Mouse (Mus musculus): ENCODE measurements at regions not wholly inside any gene's neighbourhood (a gene's known extent, or its start where the extent isn't known, plus 50 kb on each side); places are given as distances from the start of the nearest gene placed in this dataset.
A peak's percentile ranks its signal among the peaks of the same experiment; 100 is the strongest.

DNA sequence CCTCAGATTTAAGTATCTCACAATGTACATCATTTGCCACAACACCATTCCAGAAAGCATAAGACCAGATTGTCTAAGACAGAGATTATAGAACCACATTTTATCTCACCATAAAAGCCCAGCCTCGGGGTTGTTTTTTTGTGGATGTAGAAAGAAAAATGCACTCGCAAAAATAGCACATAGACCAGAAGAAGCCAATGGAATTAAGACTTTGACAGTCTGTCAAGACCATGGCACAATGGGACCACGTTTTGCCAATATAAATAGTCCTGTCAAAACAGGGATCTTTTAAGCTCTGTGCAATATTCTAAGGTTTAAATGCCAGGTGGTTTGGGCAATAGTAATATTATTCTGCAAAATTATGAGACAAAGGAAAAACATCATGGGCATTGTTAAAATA lies 547.3 kb downstream of the Adgrl2 start:
- no peak for DNase-seq (ENCODE audit: low read depth, low spot score)

DNA sequence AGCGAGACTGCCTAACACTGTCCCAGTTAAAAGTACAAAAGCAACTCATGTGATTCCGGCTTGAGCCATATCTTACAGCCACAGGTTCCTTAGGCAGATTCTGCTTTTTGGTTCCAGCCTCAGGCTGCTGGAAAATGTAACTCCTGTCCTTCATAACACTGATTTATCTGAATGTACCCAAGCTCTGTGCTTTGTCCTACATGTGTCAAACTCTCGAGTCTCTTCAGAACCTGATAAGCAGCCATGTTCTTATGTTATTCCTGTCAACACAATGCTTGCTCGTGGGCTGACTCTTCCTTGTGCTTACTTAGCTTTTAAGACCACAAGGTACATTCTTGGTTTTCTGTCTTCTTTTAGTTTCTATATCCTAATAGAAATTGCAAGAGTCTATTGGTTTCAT lies 556.3 kb downstream of the Adgrl2 start:
- no peak for DNase-seq (ENCODE audit: low read depth, low spot score)

DNA sequence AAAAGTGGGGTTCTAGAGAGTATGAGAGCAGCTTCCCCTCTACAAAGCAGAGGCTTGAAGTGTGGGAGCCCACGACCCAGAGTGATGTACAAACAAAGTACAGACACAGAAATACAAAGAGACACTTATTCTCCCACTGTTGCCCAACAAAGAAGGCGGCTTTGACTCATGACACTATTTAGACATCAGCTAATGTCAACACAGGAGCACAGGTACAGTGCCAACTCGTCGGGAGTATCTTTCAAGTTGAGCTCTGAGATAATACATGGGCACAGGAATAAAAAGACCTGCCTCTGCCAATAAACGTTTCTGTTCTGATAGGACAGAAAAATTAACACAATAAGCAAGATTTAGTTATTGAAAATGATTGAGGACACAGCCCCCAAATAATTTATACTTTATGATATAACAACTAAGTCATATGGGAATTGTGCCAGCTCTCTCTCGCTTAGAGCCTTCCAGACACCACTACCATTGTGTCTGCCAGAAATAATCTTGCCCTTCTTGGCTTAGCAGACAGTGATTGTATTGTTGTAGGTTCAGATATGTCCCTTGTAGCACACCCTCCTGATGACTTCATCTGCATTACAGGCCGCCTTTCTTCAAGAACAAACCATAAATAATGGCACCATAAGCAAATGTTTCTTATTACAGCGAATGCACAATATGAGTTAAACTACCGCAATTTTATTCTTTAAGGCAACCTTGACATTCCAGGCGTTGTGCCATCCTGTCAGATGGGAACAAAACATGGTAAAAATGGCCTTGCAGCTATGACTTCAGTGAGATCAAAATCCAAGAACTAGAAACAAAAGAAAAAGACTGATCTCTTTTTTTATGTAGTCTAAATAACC lies 561.1 kb downstream of the Adgrl2 start:
- DNase-seq (ENCODE audit: low read depth, low spot score): no peak

DNA sequence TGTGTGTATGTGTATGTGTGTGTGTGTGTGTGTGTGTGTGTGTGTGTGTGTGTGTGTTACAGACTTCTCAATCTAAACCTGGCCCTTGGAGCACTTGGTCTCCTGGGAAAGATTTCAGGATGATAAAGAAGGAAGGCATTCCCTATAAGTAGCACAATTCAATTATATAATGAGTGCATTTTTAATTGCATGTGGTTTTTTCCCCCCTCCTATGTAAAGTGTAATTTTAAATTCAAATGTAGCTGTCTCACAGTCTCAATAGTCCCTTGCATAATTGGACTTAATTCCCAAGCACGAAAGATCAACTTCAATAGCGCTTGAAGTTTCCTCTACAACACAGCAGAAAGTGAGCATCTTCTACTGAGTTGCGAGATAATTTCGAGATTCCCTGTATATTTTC lies 566.3 kb downstream of the Adgrl2 start:
- no peak for DNase-seq (ENCODE audit: low read depth, low spot score)

DNA sequence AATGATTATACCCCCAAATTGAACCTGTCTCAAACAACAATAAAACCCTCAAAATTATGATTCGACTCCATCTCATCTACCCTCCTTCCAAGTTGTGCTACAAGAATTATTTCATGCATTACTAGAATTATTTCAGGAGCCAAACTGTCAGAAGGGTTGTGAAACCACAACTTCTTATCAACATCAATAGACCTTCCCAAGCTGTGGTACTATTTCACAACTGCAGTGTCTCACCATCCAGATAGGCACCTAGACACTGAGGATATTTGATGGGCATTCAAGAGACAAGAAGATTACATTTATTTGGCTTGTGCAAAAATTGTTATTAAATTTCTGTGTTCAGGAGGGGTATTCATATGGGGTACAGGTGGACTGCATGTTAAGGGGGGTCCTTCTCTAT lies 567.0 kb downstream of the Adgrl2 start:
- DNase-seq (ENCODE audit: low read depth, low spot score): no peak

DNA sequence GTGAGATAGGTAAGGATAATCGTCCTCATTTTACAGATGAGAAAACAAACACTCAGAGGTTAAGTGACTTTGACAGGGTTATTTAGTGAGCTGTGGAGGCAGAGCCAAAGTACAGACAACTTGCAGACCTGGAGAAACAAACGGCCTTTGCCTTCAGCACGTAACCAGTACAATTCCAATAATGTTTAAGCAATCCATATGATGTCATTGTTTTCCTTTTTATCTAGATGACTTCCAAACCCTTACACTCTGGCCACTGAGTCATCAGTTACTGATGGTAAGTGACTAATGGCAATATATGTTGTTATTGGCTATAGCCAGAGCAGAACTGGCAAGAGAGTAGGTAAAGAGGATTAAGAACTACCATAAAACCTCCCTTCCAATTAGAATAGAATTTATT lies 567.6 kb downstream of the Adgrl2 start:
- no peak for DNase-seq (ENCODE audit: low read depth, low spot score)

DNA sequence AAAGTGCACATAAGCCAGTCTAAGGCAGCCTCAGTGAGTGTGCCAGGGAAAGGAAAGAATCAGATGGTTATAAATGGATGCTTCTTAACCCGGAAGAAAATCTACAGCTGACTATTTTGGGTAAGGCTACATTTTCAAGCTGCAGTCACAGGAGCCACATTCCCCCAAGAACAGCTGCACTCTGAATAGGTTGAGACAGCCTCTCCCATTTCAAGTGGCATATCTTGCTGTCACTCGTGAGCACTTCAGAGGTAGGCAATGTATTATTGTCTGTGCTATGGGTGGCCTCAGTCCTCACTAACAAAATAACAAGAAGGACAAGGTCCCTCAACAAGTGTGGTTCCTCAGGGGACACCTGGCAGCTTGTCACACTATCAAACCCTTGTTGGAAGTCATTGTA lies 568.1 kb downstream of the Adgrl2 start:
- DNase-seq (ENCODE audit: low read depth, low spot score): no peak

DNA sequence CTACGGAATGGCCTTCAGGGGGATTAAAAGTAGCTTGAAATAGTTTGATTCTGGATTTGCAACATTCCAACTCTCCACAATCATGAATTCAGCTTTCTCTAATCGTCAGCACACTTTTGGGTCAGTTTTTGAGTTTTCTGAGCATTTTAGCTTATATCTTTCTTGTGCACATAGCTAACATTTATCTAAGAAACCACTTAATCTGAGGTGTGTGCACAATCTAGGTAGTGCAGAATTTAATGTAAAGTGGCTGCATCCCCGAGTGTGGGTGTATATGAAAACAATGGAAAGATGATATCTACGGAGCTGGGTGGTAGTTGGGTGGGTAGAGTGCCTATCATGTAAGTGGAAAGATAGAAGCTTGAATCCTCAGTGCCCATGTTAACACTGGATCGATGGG lies 570.1 kb downstream of the Adgrl2 start:
- DNase-seq (ENCODE audit: low read depth, low spot score): no peak

DNA sequence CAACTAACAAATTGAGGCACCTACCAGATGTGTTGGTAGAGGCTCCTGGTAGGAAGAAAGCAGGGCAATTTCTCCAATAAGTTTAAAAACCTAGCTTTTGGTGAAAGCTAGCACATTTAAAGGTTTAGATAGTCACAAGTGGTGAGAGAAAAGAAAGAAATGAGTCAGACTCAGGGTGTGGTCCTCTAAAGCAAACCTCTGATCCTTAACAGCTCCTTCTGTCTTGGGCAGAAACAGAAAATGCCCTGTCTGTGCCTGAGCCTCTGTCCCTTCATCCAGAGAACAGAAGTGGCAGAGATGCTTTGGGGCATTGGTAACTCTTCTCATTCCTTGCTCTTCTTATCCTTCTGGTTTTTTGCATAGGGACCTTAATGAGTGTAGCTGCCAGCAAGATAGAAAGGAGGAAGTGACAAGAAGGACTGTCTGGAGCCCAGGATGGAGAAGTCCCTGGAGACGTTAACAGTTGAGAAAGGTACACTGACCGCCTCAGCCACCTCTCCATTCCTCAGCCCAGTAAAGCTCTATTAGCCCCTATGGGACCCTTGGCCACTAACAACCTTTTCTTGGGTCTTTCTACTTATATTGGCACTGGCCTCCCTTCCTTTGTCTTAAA lies 570.8 kb downstream of the Adgrl2 start:
- DNase-seq (ENCODE audit: low read depth, low spot score): no peak

DNA sequence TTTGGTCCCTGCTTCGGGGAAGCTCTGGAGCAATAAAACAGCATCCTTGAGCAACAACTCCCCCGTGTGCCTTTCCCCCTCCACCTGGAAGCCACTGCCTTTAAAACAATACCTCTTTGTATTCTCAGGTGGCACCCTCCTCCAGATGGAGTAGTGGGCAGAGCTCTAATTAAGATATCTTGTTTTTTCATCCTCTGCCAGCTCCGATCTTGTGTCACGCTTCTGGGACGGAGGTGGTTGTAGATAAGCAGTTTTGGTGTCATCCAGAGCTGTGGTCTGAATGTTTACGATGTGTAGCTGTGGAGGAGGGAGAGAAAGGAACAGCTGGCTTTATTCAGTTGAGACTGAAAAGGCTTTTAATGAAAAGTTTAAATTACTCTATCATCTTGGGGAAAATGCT lies 572.3 kb downstream of the Adgrl2 start:
- no peak for DNase-seq (ENCODE audit: low read depth, low spot score)

DNA sequence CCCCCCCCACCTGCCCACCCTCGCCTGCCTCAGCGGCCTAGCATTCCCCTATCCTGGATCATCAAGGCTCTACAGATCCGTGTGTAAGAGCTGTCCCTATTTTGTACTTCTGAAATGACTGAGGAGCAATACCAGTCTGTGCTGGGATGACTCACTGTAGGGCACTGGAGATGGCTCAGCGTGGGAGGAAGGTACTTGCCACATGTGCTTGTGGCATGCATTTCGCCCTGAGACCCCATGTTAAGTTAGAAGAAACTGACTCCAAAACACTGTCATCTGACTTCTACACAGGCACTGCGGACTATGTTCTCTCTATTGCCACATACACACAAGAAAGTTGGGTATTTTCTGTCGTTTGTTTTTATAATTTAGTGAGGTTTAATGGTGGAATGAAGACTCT lies 574.9 kb downstream of the Adgrl2 start:
- no peak for DNase-seq (ENCODE audit: low read depth, low spot score)

DNA sequence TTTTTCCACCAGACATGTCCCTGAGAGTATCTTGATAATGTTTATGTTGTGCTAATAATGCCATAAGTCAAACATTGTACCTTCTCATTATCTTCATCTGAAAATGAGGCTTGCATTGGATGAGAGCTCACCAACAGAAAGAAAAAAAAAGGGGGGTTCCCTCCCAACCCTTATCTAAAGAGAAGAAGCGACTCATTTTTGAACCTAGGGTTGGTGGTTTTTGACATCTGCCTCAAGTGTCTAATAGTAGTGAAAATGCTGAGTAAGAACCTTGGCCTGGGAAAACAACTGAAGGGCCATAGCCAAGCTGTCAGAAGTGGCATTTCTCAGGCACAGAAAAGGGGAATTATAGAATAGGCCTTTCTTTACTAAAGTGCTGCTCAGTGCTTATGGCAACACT lies 577.3 kb downstream of the Adgrl2 start:
- DNase-seq (ENCODE audit: low read depth, low spot score): no peak

DNA sequence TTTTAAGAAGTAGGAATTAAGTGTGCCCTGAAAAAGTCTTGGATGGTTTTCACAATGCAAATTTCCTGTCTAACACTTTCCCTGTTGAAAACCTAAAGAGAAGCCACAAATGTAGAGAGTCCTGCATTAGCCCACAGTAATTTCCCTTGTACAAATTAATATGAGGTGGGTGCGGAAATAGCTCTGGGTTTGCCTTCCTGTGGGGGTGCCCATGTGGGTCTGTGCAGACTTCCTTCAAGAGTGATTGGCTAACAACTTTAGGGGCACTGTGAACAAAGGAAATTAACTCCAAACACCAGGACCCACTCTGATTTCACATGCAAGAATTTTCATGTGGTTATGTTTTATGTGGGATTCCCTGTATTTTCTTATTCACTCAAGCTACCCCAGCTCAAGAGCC lies 578.2 kb downstream of the Adgrl2 start:
- DNase-seq (ENCODE audit: low read depth, low spot score): no peak

DNA sequence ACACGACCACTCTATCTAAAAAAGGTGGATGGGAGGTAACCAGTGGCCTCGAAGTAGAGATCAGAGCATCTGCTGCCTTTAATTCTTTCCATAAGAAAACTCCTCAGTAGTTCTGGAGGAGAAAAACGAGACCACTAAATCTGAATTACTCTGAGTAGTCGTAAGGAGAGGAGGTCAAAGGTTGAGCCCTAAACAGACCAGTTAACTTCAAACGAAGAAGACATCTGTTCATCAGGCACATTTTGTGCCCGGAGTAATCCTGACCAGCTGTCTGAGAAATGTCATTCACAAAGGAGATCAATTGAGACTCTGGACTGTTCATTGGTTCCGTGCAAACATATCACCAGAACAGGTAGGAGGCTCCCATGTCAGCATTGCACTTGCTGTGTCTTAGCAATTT lies 592.0 kb downstream of the Adgrl2 start:
- DNase-seq (ENCODE audit: low read depth, low spot score): no peak

DNA sequence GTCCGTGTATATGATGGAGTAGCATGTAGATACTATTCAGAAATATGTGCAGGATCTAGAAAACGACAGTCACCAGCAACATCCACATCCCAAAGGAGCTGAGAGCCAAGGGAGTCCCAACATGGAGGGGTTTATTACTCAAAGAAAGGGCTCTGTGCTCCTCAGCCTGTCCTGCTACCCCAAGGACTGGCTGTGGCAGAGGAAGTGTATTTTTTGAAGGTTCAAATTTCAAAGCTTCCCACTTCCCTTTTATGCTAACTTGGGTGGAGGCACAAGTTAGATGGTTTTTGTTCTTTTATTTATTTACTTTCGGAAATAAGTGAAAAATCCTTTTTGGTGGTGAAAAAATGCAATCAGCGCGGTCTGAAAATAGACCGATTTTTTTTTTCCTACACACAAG lies 602.8 kb downstream of the Adgrl2 start:
- no peak for DNase-seq (ENCODE audit: low read depth, low spot score)

DNA sequence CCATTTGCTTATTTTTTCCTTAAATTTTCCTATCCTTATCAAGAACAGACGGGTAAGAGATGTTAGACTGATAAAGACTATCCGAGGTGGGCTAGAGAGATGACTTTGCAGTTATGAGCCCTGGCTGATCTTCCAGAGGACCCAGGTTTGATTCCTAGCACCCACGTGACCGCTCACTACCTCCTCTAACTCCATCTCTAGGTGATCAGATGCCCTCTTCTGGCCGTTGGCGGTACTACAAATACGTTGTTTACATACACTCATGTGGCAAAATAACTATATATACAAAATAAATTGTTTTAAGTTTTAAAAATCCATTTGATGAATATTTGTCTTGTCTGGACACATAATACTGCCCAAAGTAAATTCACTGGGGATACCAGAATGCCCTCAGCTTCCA lies 604.6 kb downstream of the Adgrl2 start:
- peak; percentile 34 for DNase-seq (ENCODE audit: low read depth, low spot score)

DNA sequence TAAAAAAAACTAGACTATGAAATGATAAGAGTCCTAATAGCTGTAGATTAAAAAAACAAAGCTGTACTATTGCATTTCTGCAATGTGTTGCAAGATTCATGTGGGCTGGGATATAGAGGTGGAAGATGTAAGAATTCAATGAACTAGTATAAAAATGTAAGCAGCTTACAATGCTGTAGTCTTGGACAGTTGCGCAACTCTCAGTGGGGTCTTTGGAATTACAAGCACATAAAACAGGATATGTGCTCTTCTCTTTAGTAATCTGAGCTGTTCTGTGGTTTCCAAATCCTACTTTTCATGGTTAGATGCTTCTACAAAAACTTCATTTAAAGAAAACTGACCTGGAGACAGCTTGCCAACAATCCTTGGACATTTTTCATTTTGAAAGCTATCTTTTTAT lies 609.3 kb downstream of the Adgrl2 start:
- DNase-seq (ENCODE audit: low read depth, low spot score): no peak

DNA sequence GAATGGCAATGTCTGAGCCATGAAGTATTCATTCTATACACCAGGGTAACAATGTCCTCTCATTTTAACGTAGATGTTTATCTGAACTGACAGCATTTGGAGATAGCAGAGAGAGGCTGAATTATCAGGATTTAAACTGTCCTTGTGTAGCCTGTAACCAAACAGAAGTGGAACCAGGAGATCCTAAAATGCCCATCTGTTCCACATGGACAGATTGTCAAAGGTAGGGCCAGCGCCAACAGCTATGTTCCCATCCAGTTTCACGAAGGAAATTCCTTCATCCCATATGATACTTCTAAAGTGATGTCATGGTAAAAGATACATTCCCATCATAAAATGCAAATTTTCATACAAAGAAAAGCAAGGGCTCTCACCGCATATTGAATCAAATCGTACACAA lies 627.0 kb downstream of the Adgrl2 start:
- DNase-seq (ENCODE audit: low read depth, low spot score): no peak

DNA sequence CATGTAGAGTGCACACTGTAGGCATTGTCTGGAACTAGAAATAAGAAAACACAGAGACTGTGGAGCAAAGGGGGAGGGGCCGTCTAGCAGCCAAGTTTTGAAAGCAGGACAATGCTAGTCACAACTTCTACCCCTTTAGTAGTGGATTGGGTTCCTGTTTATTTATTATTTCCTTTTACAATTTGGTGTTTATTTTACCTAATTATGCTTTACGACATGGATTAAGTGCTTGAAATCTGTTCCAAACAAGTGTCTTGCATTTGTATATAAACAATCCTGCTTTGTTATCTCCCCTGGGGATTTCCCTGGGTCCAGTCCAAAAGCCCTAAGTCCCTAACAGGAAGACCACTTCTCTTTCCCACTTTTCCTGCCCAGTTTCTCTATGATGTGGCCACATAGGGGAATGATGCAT lies 627.9 kb downstream of the Adgrl2 start:
- DNase-seq (ENCODE audit: low read depth, low spot score): no peak

DNA sequence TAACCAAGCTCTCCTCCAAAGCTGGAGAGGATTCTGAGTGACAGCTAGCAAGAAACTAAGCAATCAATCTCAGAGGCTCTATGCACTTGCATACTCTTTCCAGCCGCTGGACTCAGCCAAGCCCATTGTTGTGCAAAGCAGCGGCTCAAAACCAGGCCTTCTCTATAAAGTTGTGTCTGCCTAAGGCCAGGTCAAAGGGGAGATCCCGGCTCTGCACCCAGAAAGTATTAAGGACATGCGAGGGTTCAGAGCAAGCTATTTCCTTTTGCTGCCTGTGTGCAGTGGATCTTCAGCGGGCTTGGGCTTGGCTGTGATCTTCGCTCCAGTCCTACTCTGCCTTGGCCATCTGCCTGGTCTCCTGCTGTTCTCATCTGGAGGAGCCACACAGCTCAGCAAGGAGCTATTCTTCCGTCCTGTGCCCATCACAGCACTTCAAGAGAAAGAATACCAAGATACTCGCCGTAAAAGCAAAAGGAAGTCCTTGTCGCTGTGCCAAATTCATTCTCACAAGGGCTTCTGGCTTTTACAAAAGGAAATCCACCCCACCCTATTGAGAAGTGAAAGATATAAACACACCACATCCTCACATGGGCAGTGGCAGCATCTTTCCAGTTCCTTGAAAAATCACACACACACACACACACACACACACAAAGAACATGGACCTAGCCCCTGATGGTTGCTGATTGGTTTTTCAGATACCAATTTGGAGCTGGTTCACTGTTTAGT lies 646.6 kb downstream of the Adgrl2 start:
- peak; percentile 75 for DNase-seq (ENCODE audit: low read depth, low spot score)

DNA sequence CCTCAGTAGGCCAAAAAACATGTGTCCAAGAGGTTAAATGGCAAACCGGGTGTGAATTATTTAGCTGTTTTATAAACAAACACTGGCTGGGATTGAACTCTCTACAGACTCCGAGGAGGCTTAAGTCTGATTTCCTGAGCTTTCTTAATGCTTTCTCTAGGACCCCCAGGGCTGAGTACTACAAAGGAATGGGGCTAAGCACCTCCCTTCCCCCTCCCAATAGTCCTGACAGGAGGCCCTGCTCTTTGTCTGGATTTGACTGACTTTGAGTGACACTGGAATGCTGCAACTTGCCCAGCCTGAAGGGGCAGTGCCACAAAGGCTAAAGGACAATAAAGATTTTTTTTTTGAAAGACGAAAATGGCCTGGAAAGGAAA lies 647.1 kb downstream of the Adgrl2 start:
- peak; percentile 76 for DNase-seq (ENCODE audit: low read depth, low spot score)

DNA sequence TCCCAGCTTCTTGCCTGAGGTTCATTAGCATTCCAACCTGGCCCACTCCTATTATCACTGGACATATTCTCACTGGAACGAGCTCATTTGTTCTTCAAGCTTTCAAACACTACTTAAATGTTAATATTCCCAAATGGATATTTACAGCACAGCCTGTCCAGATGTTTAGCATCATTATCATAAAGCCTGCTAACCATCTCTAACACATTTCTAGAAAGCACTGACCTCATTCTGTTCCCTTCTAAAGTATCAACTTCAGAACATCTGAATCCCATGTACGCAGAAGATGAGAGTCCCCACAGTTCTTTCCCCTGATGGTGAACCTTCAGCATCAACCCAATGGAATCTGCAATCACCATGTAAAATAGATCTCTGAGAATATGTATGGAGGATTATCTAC lies 651.1 kb downstream of the Adgrl2 start:
- DNase-seq (ENCODE audit: low read depth, low spot score): no peak

DNA sequence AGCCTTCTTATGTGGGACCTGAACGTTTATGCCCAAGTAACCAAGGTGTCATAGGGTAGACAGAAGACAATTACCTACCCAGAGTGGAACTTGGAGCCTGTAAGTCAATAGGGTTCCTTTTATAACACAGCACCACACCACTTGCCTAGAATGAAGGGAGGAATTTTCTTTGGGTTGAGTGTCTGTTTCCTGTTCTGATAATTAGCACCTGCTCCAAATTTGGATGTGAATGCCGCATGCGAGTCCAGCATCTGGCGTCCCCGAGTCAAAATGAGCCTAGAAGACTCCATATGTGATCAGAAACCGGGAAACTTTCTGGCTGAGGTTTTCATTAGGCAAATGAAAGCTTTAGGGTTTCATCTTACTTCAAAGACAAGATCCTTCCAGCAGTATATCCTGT lies 653.7 kb downstream of the Adgrl2 start:
- DNase-seq (ENCODE audit: low read depth, low spot score): no peak
